ENCODE assay signal across 25 mouse cellular contexts in the genomic region with DNA sequence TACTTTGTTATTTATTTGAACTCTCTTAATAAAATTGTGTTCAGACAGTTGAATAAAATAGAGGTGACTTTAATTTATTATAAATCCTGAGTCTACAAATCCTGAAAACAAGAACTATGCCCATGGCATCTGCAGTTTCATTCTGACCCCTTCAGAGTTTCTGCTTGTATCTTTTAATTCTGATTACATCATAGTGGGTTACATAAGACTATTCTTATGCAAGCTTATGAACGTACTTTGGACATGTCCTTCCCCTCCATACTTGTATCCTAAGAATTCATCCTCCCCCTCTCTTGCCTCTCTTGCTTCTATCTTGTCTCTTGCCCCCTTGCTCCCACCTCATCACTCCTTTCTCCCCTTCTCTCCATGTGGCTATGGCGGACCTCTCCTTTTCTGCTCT. TPM values are rescaled to one million over a fixed set of nuclear protein-coding genes. Genes with fewer than 3 reads are reported as not detected.
DNase-seq lines count a peak whose midpoint lies in the region; ATAC-seq and TF ChIP-seq lines count a peak whose summit lies in the region.
"Had no signal": no experiment of that assay in that cellular context is flagged by ENCODE, and none has a peak within 500 bp of the region (broad histone marks: within the 10 kb centered on the region; RNA-seq: fewer than 3 reads in every experiment).

No protein-coding gene starts in this region.

- no peak overlapping the region for H3K4me3 ChIP-seq in liver, adult 2 months (ENCODE audit: insufficient read depth, low read depth, low read length)

- no peak overlapping the region for H3K27ac ChIP-seq in liver, adult 2 months (replicated peaks; ENCODE audit: insufficient read depth, low read depth, low read length)

- ATAC-seq in granulocyte monocyte progenitor cell, adult 5-6 weeks (replicated peaks; ENCODE audit: poor library complexity, severe bottlenecking), result peak; percentile 86
- peak; percentile 80 for ATAC-seq in megakaryocyte progenitor cell, adult 5-6 weeks (replicated peaks; ENCODE audit: poor library complexity)
- ATAC-seq: activated CD4-positive, CD25-positive, alpha-beta regulatory T cell, adult 4 months; CD4-positive, CD25-positive, alpha-beta regulatory T cell, adult 4 months; Patski had no signal

- TF ChIP-seq POLR2A in liver, adult 2 months (IDR thresholded peaks at IDR 0.05; ENCODE audit: extremely low read depth, insufficient read depth, low read length), result no peak

- TF ChIP-seq CTCF in liver, adult 2 months (IDR thresholded peaks at IDR 0.05; ENCODE audit: low read depth, low read length), result no peak

- no peaks in the 10 kb centered on the region for H3K27me3 ChIP-seq in liver, adult 2 months (ENCODE audit: control insufficient read depth, insufficient read depth, low read length)
- H3K27me3 ChIP-seq: CH12.LX had no signal

- 53% methylated on average over 2 of the region's 2 CpGs for WGBS in liver, adult 2 months

- no peaks in the 10 kb centered on the region for H3K36me3 ChIP-seq in liver, adult 2 months (ENCODE audit: control insufficient read depth, insufficient read depth, low read length)
- H3K36me3 ChIP-seq: G1E had no signal

- no peaks in the 10 kb centered on the region for H3K4me1 ChIP-seq in liver, adult 2 months (ENCODE audit: control insufficient read depth, insufficient read depth, low read length)

- no peak overlapping the region for H3K9ac ChIP-seq in liver, adult 2 months (ENCODE audit: low read depth, low read length)

- H3K79me2 ChIP-seq in liver, adult 2 months (ENCODE audit: control insufficient read depth, insufficient read depth, low read length), result no peaks in the 10 kb centered on the region

- peak; percentile 51 for DNase-seq in liver, adult 2 months (ENCODE audit: extremely low read depth, low read depth, low spot score)
- no peak for DNase-seq in liver
- no peak for DNase-seq in cerebellum, postnatal 14 days
- no peak for DNase-seq in frontal cortex, postnatal 25 days (ENCODE audit: low spot score in 2 of 2)
- DNase-seq: adrenal gland, adult 2 months; adrenal gland, adult 8-10 months; adrenal gland, postnatal 10 days; adrenal gland, postnatal 14 days; adrenal gland, postnatal 25 days; adrenal gland, postnatal 36 days; B cell, adult 2 months; cerebellum, adult 11 months; cerebellum, adult 11-12 months; cerebellum, adult 18-20 months had no signal

RNA-seq across cellular contexts. Expression of a gene that starts 7.6 kb away (rescaled TPM):
- not detected in 2 replicates for total RNA-seq in liver, adult 2 months (2014; rRNA removed)
- not detected in 2 replicates for polyA plus RNA-seq in liver, adult 2 months (2012; rRNA removed)
- total RNA-seq in granulocyte monocyte progenitor cell, adult 5-6 weeks (2014; fragmentation: Nextera tagmentation), result not detected in 2 replicates
- total RNA-seq in granulocyte monocyte progenitor cell, adult 5-6 weeks (2017), result not detected in 2 replicates
- total RNA-seq in megakaryocyte progenitor cell, adult 5-6 weeks (2015), result not detected in 2 replicates
- not detected in 2 replicates for total RNA-seq in megakaryocyte progenitor cell, adult 5-6 weeks (2017)
- total RNA-seq: adrenal gland, adult 18-20 months; adrenal gland, adult 2 months; adrenal gland, adult 8-10 months; adrenal gland, postnatal 10 days; adrenal gland, postnatal 14 days; adrenal gland, postnatal 25 days; adrenal gland, postnatal 36 days; adrenal gland, postnatal 4 days; CH12.LX; MEL had no signal
- polyA plus RNA-seq: activated CD4-positive, CD25-positive, alpha-beta regulatory T cell, adult 4 months; adrenal gland, adult 2 months; C2C12; CD4-positive, CD25-positive, alpha-beta regulatory T cell, adult 4 months; G1E; Patski had no signal

RNA-seq across cellular contexts. Expression of a gene that starts 32.8 kb away (rescaled TPM):
- total RNA-seq in liver, adult 2 months (2014; rRNA removed), result 2.9 and 3.4 TPM in 2 replicates
- 0.55 and 1.5 TPM in 2 replicates for polyA plus RNA-seq in liver, adult 2 months (2012; rRNA removed)
- 25.6 and 30.7 TPM in 2 replicates for total RNA-seq in granulocyte monocyte progenitor cell, adult 5-6 weeks (2014; fragmentation: Nextera tagmentation)
- 47.9 and 55.5 TPM in 2 replicates for total RNA-seq in granulocyte monocyte progenitor cell, adult 5-6 weeks (2017)
- total RNA-seq in megakaryocyte progenitor cell, adult 5-6 weeks (2015), result 41.0 and 42.5 TPM in 2 replicates
- 54.5 and 63.1 TPM in 2 replicates for total RNA-seq in megakaryocyte progenitor cell, adult 5-6 weeks (2017)
